Mouse (Mus musculus) testis, adult 2 months (tissue): ENCODE measurements around the gene Nuak1. TPM values are rescaled to one million over a fixed set of nuclear protein-coding genes. Genes with fewer than 3 reads are reported as not detected.

ENCODE experiments used
- H3K27ac ChIP-seq: fragments of 200-500 bp; 2 replicates; pipeline ENCODE4 v1.5.1; 2012; ENCODE audit warnings: low read depth, low read length; ENCODE audit not compliant: control insufficient read depth, insufficient read depth
- H3K27me3 ChIP-seq: fragments of 200-500 bp; 2 replicates; pipeline ENCODE4 v1.6.1; 2012; ENCODE audit warnings: mild to moderate bottlenecking, low read length, moderate library complexity; ENCODE audit not compliant: control insufficient read depth, insufficient read depth
- H3K36me3 ChIP-seq: fragments of 200-500 bp; 2 replicates; pipeline ENCODE4 v1.6.1; 2012; ENCODE audit warnings: mild to moderate bottlenecking, low read length; ENCODE audit not compliant: control insufficient read depth, insufficient read depth
- H3K4me1 ChIP-seq: fragments of 200-500 bp; 2 replicates; pipeline ENCODE4 v1.6.1; 2012; ENCODE audit warnings: low read length; ENCODE audit not compliant: control insufficient read depth, insufficient read depth
- H3K4me3 ChIP-seq: fragments of 200-500 bp; 2 replicates; pipeline ENCODE4 v1.5.1; 2012; ENCODE audit warnings: low read depth, mild to moderate bottlenecking, low read length, moderate library complexity, mixed read lengths; ENCODE audit not compliant: control insufficient read depth
- CTCF ChIP-seq: fragments of 200-500 bp; IDR thresholded peaks from 2 replicates; pipeline ENCODE4 v1.5.1; 2012; ENCODE audit warnings: low read depth, mild to moderate bottlenecking, inconsistent platforms, low read length, moderate library complexity; ENCODE audit not compliant: control insufficient read depth, insufficient read depth, insufficient replicate concordance
- POLR2A ChIP-seq: fragments of 200-500 bp; IDR thresholded peaks from 2 replicates; pipeline ENCODE4 v1.6.1; 2012; ENCODE audit warnings: low read depth, mild to moderate bottlenecking, inconsistent platforms, low read length, moderate library complexity; ENCODE audit not compliant: control insufficient read depth
- polyA plus RNA-seq: library from polyadenylated mRNA; depleted of rRNA; stranded (reverse); fragments of >200 nt; gene quantifications from 2 replicates; pipeline ENCODE4 v1.2.3, GENCODE M21; 2012

The Nuak1 gene
- polyA plus RNA-seq, 1 experiment = 1.6 TPM

DNA sequence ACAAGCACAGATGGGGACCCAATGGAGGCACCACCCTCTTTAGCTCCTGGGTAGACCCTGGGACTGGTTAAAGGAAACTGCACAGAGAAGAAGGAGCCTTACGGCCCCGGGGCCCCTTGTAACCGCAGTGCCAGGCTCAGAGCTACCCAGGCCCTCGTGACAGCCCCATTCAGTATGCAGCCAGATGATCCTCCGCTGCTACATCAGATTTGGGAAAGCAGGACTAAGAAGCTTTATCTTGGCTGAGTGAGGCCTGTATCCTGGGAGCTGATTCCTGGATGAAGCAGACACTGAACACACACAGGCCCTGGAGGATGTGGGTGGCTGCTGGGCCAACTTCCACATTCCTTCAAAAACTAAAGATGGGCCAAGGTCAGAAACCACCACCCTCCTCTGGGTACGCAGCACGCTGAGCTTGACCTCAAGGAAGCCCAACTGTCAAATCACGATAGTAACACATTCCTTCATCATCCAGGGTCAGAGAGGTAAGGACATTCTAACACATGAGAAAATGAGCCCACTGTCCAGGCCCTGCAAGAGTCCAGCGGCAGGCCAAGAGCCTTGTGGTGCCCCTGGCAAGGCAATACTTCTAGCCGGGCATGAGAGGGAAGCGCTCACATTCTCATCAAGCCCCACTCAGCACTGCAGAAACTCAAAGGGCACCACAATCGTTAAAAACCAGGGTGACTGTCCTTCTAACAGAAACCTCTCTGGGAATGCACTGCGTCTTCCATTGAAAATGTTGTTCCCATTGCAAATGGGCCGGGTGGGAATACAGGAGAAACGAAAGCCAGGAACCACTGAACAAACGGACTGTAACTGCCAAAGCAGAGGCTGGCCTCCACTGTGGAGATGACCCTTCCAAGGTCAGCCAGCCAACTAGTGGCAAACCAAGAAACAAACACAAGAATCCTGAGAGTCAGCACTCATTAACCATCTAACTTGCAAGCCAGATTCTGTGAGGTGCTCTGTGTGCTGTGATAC is 29.0 kb downstream of the Nuak1 start:
- Histone ChIP-seq H3K4me1 (no peaks in the 10 kb centered on the region; the same call in 1 of the 2 replicates), H3K36me3 (no peaks in the 10 kb centered on the region), H3K27ac (peak overlapping the region; percentile 32; the same call in 1 of the 2 replicates), H3K4me3 (no peak overlapping the region), H3K27me3 (no peaks in the 10 kb centered on the region)
- TF ChIP-seq CTCF = no peak
- TF ChIP-seq POLR2A = no peak

- TF ChIP-seq CTCF (no peak), POLR2A (no peak)
- Histone ChIP-seq H3K27ac (no peak overlapping the region), H3K27me3 (no peaks in the 10 kb centered on the region), H3K4me3 (no peak overlapping the region), H3K4me1 (no peaks in the 10 kb centered on the region; the same call in 1 of the 2 replicates), H3K36me3 (no peaks in the 10 kb centered on the region)
Measured at GRCm38 (mm10) chr10:84408965-84409660, 31.3 kb downstream of the Nuak1 start.

DNA sequence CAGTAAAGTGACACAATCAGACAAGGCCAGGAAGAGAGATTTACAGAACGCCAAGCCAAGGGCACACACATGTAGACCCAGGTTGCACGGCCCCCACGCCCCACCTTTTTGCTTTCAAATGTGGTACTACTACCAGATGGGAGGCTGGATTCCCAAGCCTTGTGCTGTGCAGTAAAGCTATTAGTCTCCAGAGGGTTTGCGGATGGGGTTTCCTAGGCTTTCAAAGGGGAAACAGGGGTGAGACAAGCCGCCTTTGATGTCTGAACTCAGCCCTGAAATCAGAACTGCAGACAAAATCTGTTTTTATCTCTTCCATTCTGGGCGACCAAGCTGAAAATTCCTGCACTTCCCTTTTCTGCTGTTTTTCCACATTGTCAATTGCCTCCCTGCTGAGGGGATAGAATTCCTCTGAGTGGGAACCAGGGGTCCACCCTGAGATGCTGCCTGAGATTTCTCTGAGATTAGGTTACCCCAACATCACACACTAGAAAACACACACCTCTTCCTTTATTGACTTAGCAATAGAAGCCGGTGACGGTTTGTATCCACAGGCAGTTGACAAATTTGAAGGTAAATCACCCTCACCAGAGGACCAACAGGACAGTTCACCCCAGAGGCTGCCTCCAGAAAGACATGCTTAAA is 35.1 kb downstream of the Nuak1 start:
- TF ChIP-seq POLR2A (no peak), CTCF (no peak)
- H3K36me3 ChIP-seq = no peaks in the 10 kb centered on the region
- H3K27ac ChIP-seq = no peak overlapping the region
- no peaks in the 10 kb centered on the region for H3K27me3 ChIP-seq
- no peak overlapping the region for H3K4me3 ChIP-seq
- no peaks in the 10 kb centered on the region for H3K4me1 ChIP-seq

DNA sequence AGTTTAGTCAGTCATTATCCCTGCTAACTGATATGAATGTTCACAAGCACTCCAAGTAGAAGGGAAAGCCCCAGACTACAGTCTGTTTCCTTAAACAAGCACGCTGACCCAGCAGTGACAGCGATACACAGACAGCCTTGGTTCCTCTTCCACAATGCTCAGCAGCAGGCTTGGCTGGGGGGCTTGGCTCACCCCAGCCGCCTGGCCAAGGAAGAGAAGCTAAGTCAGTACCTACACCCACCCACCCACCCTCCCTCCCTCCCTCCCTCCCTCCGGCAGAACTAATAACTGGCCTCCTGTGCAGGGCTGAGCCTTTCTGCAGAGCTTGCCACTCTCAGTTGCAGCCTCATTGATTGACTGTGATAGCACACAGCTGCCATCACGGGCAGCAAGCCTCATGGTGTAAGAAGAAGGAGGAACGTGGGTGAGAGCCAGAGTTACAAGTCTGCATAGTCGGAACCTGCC is 38.5 kb downstream of the Nuak1 start:
- no peak for TF ChIP-seq CTCF
- TF ChIP-seq POLR2A = no peak
- H3K36me3 ChIP-seq = no peaks in the 10 kb centered on the region
- no peaks in the 10 kb centered on the region for H3K4me1 ChIP-seq
- H3K4me3 ChIP-seq = no peak overlapping the region
- H3K27me3 ChIP-seq = no peaks in the 10 kb centered on the region
- no peak overlapping the region for H3K27ac ChIP-seq

- TF ChIP-seq POLR2A (no peak), CTCF (no peak)
- Histone ChIP-seq H3K4me3 (no peak overlapping the region), H3K4me1 (no peaks in the 10 kb centered on the region), H3K27ac (no peak overlapping the region), H3K36me3 (no peaks in the 10 kb centered on the region), H3K27me3 (no peaks in the 10 kb centered on the region)
Measured at GRCm38 (mm10) chr10:84401189-84401588, 39.2 kb downstream of the Nuak1 start.

GRCm38 (mm10) chr10:84400037-84400681 is 40.2 kb downstream of the Nuak1 start:
- Histone ChIP-seq H3K4me1 (no peaks in the 10 kb centered on the region; the same call in 1 of the 2 replicates), H3K4me3 (no peak overlapping the region), H3K27me3 (no peaks in the 10 kb centered on the region), H3K27ac (no peak overlapping the region), H3K36me3 (no peaks in the 10 kb centered on the region)
- TF ChIP-seq POLR2A (no peak), CTCF (no peak)
